Mouse (Mus musculus): ENCODE results near the gene Maml3.

The Maml3 gene

DNA sequence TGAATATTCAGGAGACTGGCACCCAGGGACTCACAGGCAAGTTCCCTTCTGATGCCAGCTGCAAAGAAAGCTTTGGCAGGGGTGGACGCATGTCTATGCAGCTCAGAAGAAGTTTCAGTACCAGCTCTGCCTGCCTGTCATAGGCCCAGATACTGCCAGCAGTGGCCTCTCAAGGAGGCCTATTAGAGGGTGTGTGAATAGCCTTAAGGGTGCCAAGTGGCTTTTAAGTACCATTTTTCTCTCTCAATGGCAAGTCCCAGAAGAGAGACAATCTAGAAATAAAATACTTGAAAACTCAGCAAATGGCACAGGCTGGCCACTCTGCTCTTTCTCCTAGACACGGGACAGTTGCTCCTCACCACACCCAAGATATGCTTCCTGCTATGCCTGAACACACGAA lies 157.7 kb downstream of the Maml3 start:
- no peak for DNase-seq

DNA sequence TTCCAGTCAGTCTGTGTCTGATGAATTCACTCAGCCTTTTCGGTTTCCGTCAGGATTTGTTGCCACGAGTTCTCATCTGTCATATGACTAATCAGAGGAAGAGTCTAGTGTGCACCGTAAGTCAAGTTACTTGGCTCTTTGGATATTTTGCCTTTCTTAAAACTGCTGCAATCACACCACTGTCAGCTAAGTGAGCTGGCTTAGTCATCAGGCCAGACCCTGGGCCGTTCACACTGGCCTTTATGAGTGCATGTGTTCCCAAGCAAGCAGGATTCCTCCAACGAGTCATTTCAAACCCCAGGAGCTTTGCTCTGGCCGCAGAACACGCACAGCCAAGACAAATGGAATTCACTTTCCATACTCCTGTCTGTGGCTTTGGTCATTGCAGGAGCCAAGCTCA lies 161.2 kb downstream of the Maml3 start:
- no peak for DNase-seq

GRCm38 (mm10) chr3:51941781-51942180 lies 163.1 kb downstream of the Maml3 start:
- peak; percentile 15 for DNase-seq

GRCm38 (mm10) chr3:51939864-51940263 lies 165.0 kb downstream of the Maml3 start:
- DNase-seq, result no peak

DNA sequence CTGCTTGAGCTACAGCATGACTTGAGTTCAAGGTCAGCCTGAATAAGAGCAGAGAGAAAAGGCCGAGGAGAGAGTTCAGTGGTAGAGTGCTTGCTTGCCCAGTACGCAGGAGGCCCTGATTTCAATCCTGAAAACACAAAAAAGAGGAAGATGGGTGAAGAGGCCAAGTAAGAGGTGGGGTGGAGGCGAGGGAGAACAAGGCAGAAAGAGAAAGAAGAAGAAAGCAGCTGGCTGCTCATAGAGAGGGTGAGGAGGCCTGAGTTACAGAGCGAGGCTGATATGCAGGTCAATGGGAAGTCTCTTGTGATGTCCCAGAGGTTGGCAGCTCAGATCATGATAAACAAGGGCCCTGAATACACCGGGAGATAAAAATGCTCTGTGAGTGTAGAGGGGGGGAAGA lies 165.8 kb downstream of the Maml3 start:
- no peak for DNase-seq

DNA sequence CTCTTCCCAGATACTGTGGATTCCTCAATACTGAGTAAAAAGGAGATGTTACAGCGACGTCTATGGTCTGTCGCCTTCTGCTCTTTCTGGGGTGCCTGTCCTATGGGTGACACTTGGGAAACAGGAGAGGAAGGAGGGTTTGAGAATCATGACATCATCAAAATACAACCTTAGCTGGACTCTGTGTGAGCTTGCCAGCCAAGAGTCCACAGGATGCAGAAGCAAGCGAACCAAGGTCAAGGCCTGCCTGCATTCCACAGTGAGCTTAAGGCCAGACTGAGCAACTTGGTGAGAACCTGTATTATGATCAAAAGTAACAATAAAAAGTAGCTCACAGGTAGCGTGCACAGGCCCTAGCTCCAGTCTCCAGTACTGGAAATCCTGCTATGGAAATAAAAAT lies 167.7 kb downstream of the Maml3 start:
- DNase-seq, result no peak

DNA sequence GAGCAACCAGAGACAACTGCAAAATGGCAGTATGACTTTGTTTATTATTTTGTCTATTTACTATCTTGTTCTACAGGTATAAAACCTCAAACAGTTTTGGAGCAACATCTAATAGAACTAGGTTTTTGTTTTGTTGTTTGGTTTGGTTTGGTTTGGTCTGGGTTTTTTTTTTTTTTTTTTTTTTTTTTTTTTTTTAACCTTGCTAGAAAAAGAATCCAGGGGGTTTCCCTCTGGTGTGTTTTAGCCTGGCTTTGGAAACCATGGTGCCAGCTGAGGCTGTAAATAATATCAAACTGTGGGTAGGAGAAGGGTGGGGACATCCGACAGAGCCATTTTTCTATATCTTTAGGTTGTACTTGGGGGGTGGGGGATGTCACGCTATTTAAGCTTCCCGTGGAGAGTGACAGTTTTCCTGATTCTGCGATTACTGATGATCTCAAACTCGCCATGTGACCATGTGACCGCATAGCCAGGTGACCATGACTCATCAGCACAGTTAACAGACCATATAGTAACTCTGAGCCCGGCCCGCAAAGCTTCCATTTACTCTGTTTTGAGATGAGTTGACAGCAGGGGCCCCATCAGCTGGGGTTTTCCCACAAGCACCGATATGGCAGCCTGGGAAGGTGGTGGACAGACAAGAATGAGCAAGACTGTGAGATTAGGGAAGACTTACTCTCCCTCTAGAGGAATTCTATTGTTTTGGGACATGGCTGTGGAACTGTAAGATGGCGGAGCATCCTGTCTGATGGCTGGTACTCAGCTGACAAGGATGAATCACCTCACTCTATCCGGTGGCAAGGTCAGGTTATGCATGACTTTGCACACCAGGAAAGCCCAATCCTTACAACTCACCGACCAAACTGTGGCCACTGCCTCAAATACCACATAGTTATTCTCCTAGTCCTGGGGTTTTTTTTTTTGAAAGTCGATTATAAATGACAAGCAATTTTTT lies 170.1 kb downstream of the Maml3 start:
- no peak for DNase-seq

DNA sequence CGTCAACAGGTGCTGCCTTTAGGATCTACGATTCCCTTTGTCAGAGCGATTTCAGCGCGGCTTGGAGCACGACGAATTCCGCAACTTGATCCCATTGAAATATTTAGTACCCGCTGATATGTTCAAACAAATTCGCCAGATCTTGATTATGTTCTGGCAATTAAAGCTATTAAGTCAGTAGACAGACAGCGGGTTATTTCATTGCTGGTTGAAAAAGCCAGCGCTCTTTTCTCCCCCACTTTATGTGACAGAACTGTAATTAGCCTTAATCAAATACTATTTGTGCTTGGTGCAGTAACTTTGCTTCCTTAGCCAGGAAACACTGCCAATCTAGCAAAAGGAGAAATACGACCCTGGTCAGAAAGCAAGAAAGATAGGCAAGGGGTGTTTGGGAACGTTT lies 176.7 kb downstream of the Maml3 start:
- DNase-seq, result no peak

- DNase-seq, result no peak
Measured at GRCm38 (mm10) chr3:51927591-51927990, 177.3 kb downstream of the Maml3 start.

DNA sequence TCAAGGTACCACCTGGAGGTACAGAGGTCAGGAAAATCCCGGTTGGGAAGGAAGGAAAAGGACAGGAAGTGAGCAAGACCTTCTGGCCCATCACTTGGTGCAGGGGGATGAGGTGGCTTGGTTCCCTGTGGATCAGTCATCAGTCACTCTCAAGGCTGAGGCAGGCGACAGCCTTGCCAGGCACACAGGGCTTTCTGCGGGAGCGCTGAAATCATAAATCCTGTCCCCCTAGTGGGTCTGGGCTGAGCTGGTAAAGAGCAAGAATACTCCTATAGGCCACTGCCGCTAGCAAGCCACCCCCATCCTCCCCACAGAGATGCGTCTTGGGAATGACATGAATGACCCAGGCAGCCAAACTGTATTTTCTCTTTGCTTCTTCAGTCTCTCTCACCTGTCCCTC lies 177.8 kb downstream of the Maml3 start:
- DNase-seq, result no peak

GRCm38 (mm10) chr3:51925758-51926157 lies 179.1 kb downstream of the Maml3 start:
- peak; percentile 47 for DNase-seq

DNA sequence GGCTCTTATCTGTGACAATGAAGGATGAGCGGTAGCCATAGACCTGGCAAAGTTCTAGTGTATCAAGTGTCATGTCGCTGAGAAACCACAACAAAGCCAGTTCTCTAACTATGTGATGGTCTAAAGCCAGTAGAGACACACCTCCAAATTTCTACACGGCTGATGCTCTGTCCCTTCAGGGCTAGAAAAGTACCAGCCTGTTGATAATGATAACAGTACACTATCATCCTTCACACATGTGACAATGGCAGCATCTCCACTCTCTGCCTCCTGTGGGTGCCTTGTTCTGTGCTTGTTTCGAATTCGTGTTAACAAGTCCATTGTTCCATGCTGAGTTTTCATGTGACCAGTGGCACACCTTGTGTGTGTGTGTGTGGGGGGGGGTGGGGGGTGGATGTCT lies 180.2 kb downstream of the Maml3 start:
- no peak for DNase-seq

- no peak for DNase-seq
Measured at GRCm38 (mm10) chr3:51923800-51924199, 181.1 kb downstream of the Maml3 start.

DNA sequence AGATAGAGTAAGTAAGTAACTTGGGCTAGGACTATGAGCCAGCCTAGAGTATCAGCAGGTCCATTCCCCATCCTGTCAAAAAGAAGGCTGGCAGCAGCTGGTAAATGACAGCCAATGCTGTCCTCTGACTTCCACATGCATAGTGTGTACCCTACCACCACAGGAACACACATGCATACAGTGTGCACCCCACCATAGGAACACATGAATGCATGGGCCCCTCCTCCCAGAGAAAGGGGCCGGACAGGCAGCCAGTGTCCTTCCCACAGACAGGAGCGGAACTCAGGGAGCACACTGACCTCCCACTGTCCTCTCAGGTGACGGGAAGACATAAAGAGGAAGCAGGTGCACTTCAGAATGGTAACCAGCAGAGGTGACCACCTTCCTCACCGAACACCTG lies 188.0 kb downstream of the Maml3 start:
- DNase-seq, result peak; percentile 17

- peak; percentile 85 for DNase-seq
Measured at GRCm38 (mm10) chr3:51916060-51916870, 188.6 kb downstream of the Maml3 start.

DNA sequence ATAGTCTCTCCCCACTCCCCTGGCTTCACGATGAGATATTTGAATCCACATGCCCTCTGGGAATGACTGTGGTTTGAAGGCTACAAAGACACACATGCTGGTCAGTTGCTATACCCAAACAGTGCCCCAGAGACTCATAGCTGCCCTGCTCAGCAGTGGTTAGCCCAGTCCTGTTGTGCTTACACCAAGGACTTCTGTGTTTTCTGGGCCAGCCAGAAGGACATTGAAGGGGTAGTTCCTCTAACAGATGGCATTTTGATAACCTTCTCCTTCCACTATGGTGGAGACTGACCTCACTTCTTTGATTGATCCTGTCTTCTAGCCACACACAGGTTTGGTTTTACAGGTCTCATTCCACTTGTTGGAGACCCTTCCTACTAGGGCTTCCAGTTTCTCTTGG lies 189.5 kb downstream of the Maml3 start:
- DNase-seq, result no peak

- no peak for DNase-seq
Measured at GRCm38 (mm10) chr3:51914900-51915299, 190.0 kb downstream of the Maml3 start.

DNA sequence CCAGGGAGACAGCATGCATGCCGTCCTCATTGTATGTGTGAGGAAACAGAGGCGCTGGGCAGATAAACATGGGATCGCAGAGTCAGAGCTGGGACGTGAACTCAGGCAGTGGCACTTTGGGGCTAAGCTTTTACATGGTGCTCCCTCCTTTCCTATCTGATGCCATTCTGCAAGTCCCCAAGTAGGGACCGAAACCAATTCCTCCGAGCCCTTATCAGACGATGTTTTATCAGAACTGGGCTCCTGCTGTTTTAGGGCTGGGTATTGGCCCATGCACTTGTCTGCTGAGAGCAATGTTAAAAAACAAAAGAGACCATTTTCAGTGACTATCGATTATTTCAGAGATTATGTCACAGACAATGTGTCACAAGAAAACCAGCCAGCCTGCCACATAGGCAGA lies 191.4 kb downstream of the Maml3 start:
- no peak for DNase-seq

DNA sequence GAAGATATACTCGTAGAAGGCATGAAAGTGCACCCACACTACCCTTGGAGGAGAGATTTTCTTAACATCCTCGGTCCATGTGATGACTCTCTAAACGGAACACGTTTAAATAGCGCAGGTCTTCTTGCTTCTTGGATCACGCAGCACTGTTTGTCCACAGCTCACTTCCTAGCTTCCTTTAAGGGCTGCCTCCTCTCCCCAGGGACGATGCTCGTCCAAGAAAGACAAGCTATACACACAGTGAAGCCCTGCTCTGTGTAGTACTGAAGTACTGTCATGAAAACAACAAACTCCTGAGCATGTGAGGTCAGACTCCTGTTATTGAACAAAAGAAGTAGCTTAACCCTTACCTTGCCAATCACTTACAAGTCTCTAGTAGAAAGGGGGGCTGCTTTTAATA lies 192.7 kb downstream of the Maml3 start:
- peak; percentile 24 for DNase-seq

DNA sequence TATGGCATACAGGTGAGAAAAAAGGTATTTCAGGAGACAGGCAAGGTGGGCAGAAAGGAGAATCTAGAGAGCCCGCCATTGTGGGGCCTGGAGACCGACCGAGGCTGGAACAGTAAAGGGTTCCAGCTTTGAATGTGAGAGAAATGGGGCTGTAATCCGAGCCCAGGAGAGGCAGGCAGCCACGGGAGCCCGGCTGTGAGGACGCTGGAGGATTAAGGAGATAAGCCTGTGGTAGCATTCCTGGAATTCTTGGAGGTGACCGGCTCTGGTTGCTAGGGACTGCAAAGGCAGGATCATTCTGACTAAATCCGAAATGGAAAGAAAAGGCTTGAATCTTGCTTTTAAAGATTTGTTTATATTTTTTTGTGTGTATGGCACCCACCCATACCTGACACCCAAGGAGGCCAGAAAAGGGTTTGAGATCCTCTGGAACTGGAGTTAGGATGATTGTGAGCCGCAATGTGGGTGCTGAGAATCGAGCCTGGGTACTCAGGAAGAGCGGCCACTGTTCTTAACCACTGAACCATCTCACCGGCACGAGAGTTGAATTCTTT lies 196.4 kb downstream of the Maml3 start:
- DNase-seq, result peak; percentile 25

GRCm38 (mm10) chr3:51907113-51907860 lies 197.6 kb downstream of the Maml3 start:
- DNase-seq, result no peak

DNA sequence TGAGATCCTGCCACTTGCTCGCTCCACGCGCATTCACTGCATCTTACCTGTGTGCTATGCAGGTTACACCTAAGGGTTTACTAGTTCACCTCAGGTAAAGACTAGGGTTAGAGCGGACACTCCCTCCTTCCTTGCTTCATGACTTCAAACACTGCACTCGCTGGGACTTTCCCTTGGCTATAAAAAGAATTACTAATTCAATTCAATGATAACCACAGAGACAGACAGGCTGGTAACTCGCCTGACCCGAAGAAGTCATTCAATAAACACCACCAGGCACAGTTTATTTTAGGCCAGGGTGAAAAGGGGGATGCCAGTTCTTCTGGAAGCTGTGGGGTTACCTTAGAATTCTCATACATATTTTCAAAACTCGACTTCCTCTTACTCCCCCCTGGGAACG lies 199.0 kb downstream of the Maml3 start:
- no peak for DNase-seq

DNA sequence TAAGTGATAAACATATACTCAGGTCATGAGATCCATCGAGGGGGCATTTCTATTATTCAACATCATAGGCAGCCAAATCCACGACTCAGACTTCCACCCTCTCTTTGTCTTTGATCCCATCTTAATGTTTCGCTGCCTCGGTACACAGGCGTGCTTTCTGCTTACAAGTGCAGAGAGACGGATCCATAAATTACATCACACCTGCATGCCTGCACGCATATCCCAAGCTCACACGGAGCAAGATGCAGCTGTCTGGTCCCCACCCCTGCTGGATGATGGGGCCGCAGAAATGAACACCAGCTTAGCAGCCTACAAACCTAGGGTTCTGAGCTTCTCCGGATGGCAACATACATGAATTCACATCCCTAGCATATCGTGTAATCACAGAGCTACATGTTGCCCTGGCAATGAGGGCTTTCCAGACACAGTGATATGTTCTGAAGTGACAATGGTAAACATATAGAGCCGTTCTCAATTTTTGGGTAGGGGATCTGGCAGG lies 200.5 kb downstream of the Maml3 start:
- DNase-seq, result no peak

All from kidney, adult 9 months (tissue).